Mouse (Mus musculus) embryonic fibroblast, embryonic 13.5 days (primary cell): ENCODE results near the gene Xntrpc. TPM values are rescaled to one million over a fixed set of nuclear protein-coding genes. Genes with fewer than 3 reads are reported as not detected.
"Not testable (repeated sequence)": the region's sequence is repeated elsewhere in the genome, so short reads cannot be mapped to it uniquely, and the experiment has no call there.

Source experiments
- H3K27ac ChIP-seq: 2 replicates; pipeline ENCODE4 v1.5.1; 2012; ENCODE audit warnings: low read length, control low read depth, inconsistent platforms; ENCODE audit not compliant: insufficient read depth
- H3K4me1 ChIP-seq: 2 replicates; pipeline ENCODE4 v1.6.1; 2011; ENCODE audit warnings: low read length; ENCODE audit not compliant: control insufficient read depth, insufficient read depth
- H3K4me3 ChIP-seq: 2 replicates; pipeline ENCODE4 v1.5.1; 2011; ENCODE audit warnings: mild to moderate bottlenecking, control low read depth, low read length; ENCODE audit not compliant: insufficient read depth
- CTCF ChIP-seq: IDR thresholded peaks from 2 replicates; pipeline ENCODE4 v1.5.1; 2011; ENCODE audit warnings: mild to moderate bottlenecking, control low read depth, low read length, moderate library complexity, borderline replicate concordance; ENCODE audit not compliant: insufficient read depth
- POLR2A ChIP-seq: IDR thresholded peaks from 2 replicates; pipeline ENCODE4 v1.6.1; 2011; ENCODE audit warnings: low read depth, mild to moderate bottlenecking, control low read depth, low read length, moderate library complexity
- polyA plus RNA-seq: library from polyadenylated mRNA; stranded (reverse); fragments of >200 nt; gene quantifications from 2 replicates; pipeline ENCODE4 v1.2.4, GENCODE M21; 2011; ENCODE audit warnings: low read depth; ENCODE audit not compliant: missing spikeins, insufficient read length

The Xntrpc gene
- polyA plus RNA-seq, 1 experiment: 0.93 TPM

- Histone ChIP-seq H3K4me1 (no peaks in the 10 kb centered on the region), H3K27ac (no peak overlapping the region), H3K4me3 (no peak overlapping the region)
- TF ChIP-seq CTCF (no peak), POLR2A (no peak)
Measured at GRCm38 (mm10) chr7:102034904-102035303, 30.6 kb upstream of the Xntrpc start.

- TF ChIP-seq CTCF: no peak
- TF ChIP-seq POLR2A: no peak
- Histone ChIP-seq H3K27ac (no peak overlapping the region), H3K4me3 (no peak overlapping the region), H3K4me1 (no peaks in the 10 kb centered on the region)
Measured at GRCm38 (mm10) chr7:102035534-102035933, 30.0 kb upstream of the Xntrpc start.

GRCm38 (mm10) chr7:102037318-102037717 is 28.2 kb upstream of the Xntrpc start:
- Histone ChIP-seq H3K27ac (no peak overlapping the region), H3K4me1 (no peaks in the 10 kb centered on the region), H3K4me3 (no peak overlapping the region)
- no peak for TF ChIP-seq CTCF
- TF ChIP-seq POLR2A: no peak

GRCm38 (mm10) chr7:102042314-102042713 is 23.2 kb upstream of the Xntrpc start:
- no peak for TF ChIP-seq POLR2A
- TF ChIP-seq CTCF: no peak
- Histone ChIP-seq H3K27ac (no peak overlapping the region), H3K4me3 (no peak overlapping the region), H3K4me1 (no peaks in the 10 kb centered on the region; the same call in 1 of the 2 replicates)

- H3K27ac ChIP-seq, H3K4me1 ChIP-seq, H3K4me3 ChIP-seq: not testable (repeated sequence)
Measured at GRCm38 (mm10) chr7:102048524-102048923, 17.0 kb upstream of the Xntrpc start.

- no peak overlapping the region for H3K4me3 ChIP-seq
- TF ChIP-seq POLR2A: no peak
- H3K27ac ChIP-seq: no peak overlapping the region
- peaks cover 5% of the 10 kb centered on the region for H3K4me1 ChIP-seq
Measured at GRCm38 (mm10) chr7:102061353-102061752, 4.2 kb upstream of the Xntrpc start.

- TF ChIP-seq CTCF (no peak), POLR2A (no peak)
- no peak overlapping the region for H3K4me3 ChIP-seq
- peaks cover 7% of the 10 kb centered on the region for H3K4me1 ChIP-seq
- H3K27ac ChIP-seq: no peak overlapping the region
Measured at GRCm38 (mm10) chr7:102062203-102062602, 3.3 kb upstream of the Xntrpc start.

- no peak overlapping the region for H3K27ac ChIP-seq
- TF ChIP-seq CTCF (no peak), POLR2A (no peak)
- H3K4me1 ChIP-seq: peaks cover 7% of the 10 kb centered on the region
- H3K4me3 ChIP-seq: peak overlapping the region; percentile 61
Measured at GRCm38 (mm10) chr7:102063891-102064290, 1.6 kb upstream of the Xntrpc start.

GRCm38 (mm10) chr7:102064655-102065045 is 863 bp upstream of the Xntrpc start:
- TF ChIP-seq CTCF (no peak), POLR2A (no peak)
- H3K4me1 ChIP-seq: peaks cover 7% of the 10 kb centered on the region
- peak overlapping the region; percentile 61 for H3K4me3 ChIP-seq
- 0 out of 2 replicates have a peak overlapping the region, but pooled peaks have one; percentile 26 for H3K27ac ChIP-seq

GRCm38 (mm10) chr7:102066363-102066762 is 850 bp downstream of the Xntrpc start:
- Histone ChIP-seq H3K4me3 (peak overlapping the region; percentile 61), H3K4me1 (peaks cover 7% of the 10 kb centered on the region), H3K27ac (0 out of 2 replicates have a peak overlapping the region, but pooled peaks have one; percentile 60)
- TF ChIP-seq POLR2A (no peak), CTCF (no peak)

GRCm38 (mm10) chr7:102076714-102077296 is 11.3 kb downstream of the Xntrpc start:
- Histone ChIP-seq H3K4me1 (no peaks in the 10 kb centered on the region), H3K27ac (no peak overlapping the region), H3K4me3 (no peak overlapping the region)
- TF ChIP-seq CTCF (peak; percentile 63; the same call in 1 of the 2 replicates), POLR2A (no peak)
